Mouse (Mus musculus) B cell, adult 2 months (primary cell): ENCODE results near the gene Oscp1.
A peak's percentile ranks its signal among the peaks of the same experiment; 100 is the strongest.

Experiments
- DNase-seq, 2 experiments: peaks; one replicate each; pipeline ENCODE4 v3.0.0; 2022

Gene Oscp1

GRCm38 (mm10) chr4:126111153-126111549 lies 52.8 kb downstream of the Oscp1 start:
- no peak for DNase-seq

- DNase-seq = no peak
These were observed 54.9 kb downstream of the Oscp1 start for GRCm38 (mm10) chr4:126113243-126113642.

- peak; percentile 83 to 84 for DNase-seq
These were observed 55.6 kb downstream of the Oscp1 start for GRCm38 (mm10) chr4:126113943-126114342.

GRCm38 (mm10) chr4:126115411-126115810 lies 57.0 kb downstream of the Oscp1 start:
- no peak for DNase-seq

- DNase-seq = no peak
These were observed 57.6 kb downstream of the Oscp1 start for GRCm38 (mm10) chr4:126115871-126116521.

- DNase-seq = no peak
These were observed 58.8 kb downstream of the Oscp1 start for GRCm38 (mm10) chr4:126117116-126117515.

GRCm38 (mm10) chr4:126118651-126119050 lies 60.3 kb downstream of the Oscp1 start:
- DNase-seq = no peak

- DNase-seq = no peak
These were observed 60.7 kb downstream of the Oscp1 start for GRCm38 (mm10) chr4:126119051-126119450.

- DNase-seq = no peak
These were observed 61.7 kb downstream of the Oscp1 start for GRCm38 (mm10) chr4:126120052-126120451.

- DNase-seq = no peak
These were observed 62.1 kb downstream of the Oscp1 start for GRCm38 (mm10) chr4:126120506-126120905.

- DNase-seq = no peak
These were observed 65.1 kb downstream of the Oscp1 start for GRCm38 (mm10) chr4:126123309-126124040.

GRCm38 (mm10) chr4:126130502-126130901 lies 72.1 kb downstream of the Oscp1 start:
- DNase-seq = no peak

- DNase-seq = no peak
These were observed 73.1 kb downstream of the Oscp1 start for GRCm38 (mm10) chr4:126131290-126132121.

- no peak for DNase-seq
These were observed 74.4 kb downstream of the Oscp1 start for GRCm38 (mm10) chr4:126132636-126133264.

- DNase-seq = no peak
These were observed 75.9 kb downstream of the Oscp1 start for GRCm38 (mm10) chr4:126134236-126134635.

- DNase-seq = no peak
These were observed 76.3 kb downstream of the Oscp1 start for GRCm38 (mm10) chr4:126134639-126135038.

- DNase-seq = no peak
These were observed 79.4 kb downstream of the Oscp1 start for GRCm38 (mm10) chr4:126137773-126138172.

- no peak for DNase-seq
These were observed 82.7 kb downstream of the Oscp1 start for GRCm38 (mm10) chr4:126141021-126141420.
